Mouse (Mus musculus): ENCODE measurements around the gene Rbm45. TPM values are rescaled to one million over a fixed set of nuclear protein-coding genes. Genes with fewer than 3 reads are reported as not detected.

Gene Rbm45
- polyA plus RNA-seq, 1 experiment from 2014 or later: 12.0 TPM

DNA sequence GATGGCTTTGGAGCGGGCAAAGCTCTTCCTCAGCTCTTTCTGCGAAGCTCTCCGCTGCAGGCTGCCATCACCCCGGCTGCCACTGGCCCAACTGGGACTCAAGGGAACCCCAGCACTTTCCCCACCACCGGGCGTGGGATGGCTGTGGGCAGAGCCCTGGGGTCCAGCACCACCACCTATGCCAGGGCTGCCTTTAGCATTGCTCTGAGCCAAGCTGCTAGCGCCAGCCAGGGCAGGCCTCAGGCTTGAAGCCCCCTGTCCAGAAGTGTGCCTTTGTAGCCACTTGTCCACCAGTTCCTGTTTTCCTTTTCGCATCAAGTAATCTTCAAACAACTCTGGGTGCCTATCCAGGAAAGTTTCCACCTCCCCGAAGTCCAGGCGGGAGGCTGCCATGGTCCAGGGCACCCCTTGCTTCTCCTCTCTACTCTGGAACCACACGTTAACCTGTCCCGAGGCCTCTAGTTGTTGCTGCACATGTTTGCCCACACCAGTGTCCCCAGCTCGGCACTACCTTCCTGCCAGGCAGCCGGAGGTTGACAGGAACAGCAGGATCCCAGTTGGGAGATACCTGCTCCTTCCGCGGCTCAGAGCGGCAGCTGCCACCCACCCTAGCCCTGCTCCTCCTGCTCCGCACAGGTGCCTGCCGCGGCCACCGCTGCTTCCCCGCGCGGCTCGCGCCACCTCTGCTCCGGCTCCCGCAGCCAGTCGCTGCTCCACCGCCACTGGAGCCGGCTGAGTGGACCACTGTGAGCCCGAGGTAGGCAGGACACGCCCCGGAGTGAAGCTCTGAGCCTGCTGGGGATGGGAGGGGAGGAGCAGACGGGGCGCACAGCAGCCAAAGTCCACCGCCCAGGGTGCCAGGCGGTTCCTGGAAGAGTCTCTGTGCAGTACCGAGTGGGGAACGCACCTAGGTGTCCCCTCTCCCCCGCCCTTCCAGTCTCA, 31.3 kb upstream of the Rbm45 start, which contains the start of gene Pde11a:
Gene Pde11a, minus strand, starts transcription at position 560 of the 942 bp plus-strand sequence.
- H3K9me3 ChIP-seq (ENCODE audit: control insufficient read depth, low read length): no peaks in the 10 kb centered on the region
- H3K4me2 ChIP-seq: peak within 1 kb of the TSS; percentile 70
- no peak within 1 kb of the TSS for H3K9ac ChIP-seq (ENCODE audit: low read depth, low read length)
- peak; percentile 71 for ATAC-seq (replicated peaks; ENCODE audit: low FRiP score)
- H3K36me3 ChIP-seq (ENCODE audit: control insufficient read depth, insufficient read depth, low read length): no peaks in the 10 kb centered on the region
- 17% methylated on average over 41 of the region's 41 CpGs for WGBS
- peaks cover 18% of the 10 kb centered on the region for H3K27me3 ChIP-seq (replicated peaks; ENCODE audit: control insufficient read depth, insufficient read depth, low read length)
- H3K4me3 ChIP-seq (ENCODE audit: low read depth, low read length): peak within 1 kb of the TSS; percentile 50
- no peaks in the 10 kb centered on the region for H3K4me1 ChIP-seq (replicated peaks; ENCODE audit: control insufficient read depth, insufficient read depth, low read length)
- peak; percentile 50 for DNase-seq (ENCODE audit: low spot score)
- H3K27ac ChIP-seq (ENCODE audit: low read depth, low read length): no peak within 1 kb of the TSS

DNA sequence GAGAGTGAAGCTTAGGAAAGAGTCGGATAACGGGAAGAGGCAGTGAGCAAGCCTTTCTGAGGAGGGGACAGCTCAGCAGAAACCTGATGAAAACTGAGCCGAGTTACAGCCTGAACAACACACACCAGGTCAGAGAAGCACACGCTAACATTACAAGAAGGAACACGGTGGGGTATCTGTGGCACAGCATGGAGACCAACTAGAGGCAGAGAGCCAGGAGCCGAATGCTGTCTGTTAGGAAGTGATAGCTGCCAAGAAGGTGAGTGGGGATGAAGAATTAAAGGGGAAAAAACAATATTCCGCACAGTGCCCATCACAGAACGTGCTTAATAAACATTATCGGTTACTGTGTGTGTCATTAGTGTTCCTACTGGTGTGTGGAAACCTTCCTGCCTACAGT, 27.6 kb upstream of the Rbm45 start:
- peaks cover 13% of the 10 kb centered on the region for H3K27me3 ChIP-seq (replicated peaks; ENCODE audit: control insufficient read depth, insufficient read depth, low read length)
- H3K9ac ChIP-seq (ENCODE audit: low read depth, low read length): no peak overlapping the region
- no peaks in the 10 kb centered on the region for H3K4me1 ChIP-seq (replicated peaks; ENCODE audit: control insufficient read depth, insufficient read depth, low read length)
- ATAC-seq (replicated peaks; ENCODE audit: low FRiP score) (no peak), DNase-seq (ENCODE audit: low spot score) (no peak)
- H3K27ac ChIP-seq (ENCODE audit: low read depth, low read length): no peak overlapping the region
- H3K36me3 ChIP-seq (ENCODE audit: control insufficient read depth, insufficient read depth, low read length): no peaks in the 10 kb centered on the region
- no peaks in the 10 kb centered on the region for H3K9me3 ChIP-seq (ENCODE audit: control insufficient read depth, low read length)
- H3K4me2 ChIP-seq: no peak overlapping the region
- no peak overlapping the region for H3K4me3 ChIP-seq (ENCODE audit: low read depth, low read length)
- 85% methylated on average over 9 of the region's 9 CpGs for WGBS

DNA sequence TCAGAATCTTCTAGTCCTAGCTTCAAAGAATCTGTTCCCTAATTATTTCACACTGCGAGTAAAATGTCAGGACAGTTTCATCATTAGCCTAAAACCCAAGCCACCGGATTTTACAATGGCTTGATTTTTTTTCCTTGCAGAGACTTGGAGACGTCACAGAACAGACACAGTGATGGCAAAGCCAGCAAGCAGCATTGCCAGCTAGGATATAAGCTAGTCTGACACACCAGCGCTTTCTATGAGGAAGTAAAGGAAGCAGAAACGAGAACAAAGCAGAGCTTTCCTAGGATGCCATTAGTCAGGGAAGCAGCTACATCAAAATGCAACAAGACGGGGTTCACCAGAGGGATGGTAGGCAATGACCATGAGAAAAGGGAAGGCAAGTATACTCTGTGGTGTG, 21.9 kb upstream of the Rbm45 start:
- Histone ChIP-seq H3K27me3 (replicated peaks; ENCODE audit: control insufficient read depth, insufficient read depth, low read length) (no peaks in the 10 kb centered on the region), H3K4me1 (replicated peaks; ENCODE audit: control insufficient read depth, insufficient read depth, low read length) (no peaks in the 10 kb centered on the region), H3K9me3 (ENCODE audit: control insufficient read depth, low read length) (no peaks in the 10 kb centered on the region), H3K9ac (ENCODE audit: low read depth, low read length) (no peak overlapping the region), H3K4me2 (no peak overlapping the region), H3K36me3 (ENCODE audit: control insufficient read depth, insufficient read depth, low read length) (no peaks in the 10 kb centered on the region), H3K4me3 (ENCODE audit: low read depth, low read length) (no peak overlapping the region), H3K27ac (ENCODE audit: low read depth, low read length) (no peak overlapping the region)
- ATAC-seq (replicated peaks; ENCODE audit: low FRiP score) (no peak), DNase-seq (ENCODE audit: low spot score) (no peak)
- WGBS: 76% methylated on average over 6 of the region's 6 CpGs

DNA sequence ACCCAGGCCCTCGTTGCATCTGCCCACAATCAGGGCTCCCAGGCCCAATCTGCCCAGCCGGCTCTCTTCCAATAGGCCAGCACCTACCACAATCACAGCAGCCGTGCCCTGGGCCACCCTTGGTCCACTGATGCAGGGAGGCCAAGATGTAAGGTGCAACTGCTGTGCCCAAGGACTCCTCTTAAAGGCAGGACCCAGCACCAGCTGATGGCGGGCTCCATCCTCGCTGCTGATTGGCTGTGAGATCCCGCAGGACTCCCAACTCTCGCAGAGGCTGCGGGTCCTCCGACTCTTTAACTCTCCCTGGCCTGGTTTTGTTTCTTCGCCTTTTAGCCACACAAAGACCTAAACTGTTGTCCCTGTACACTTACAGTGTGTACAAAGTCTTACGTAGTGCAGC, 9.6 kb upstream of the Rbm45 start, which contains the start of gene Cyct:
Gene Cyct, minus strand, starts transcription at position 225 of the 400 bp plus-strand sequence.
- Histone ChIP-seq H3K9me3 (ENCODE audit: control insufficient read depth, low read length) (no peaks in the 10 kb centered on the region), H3K4me2 (no peak within 1 kb of the TSS), H3K27ac (ENCODE audit: low read depth, low read length) (no peak within 1 kb of the TSS), H3K4me1 (replicated peaks; ENCODE audit: control insufficient read depth, insufficient read depth, low read length) (no peaks in the 10 kb centered on the region), H3K4me3 (ENCODE audit: low read depth, low read length) (no peak within 1 kb of the TSS), H3K36me3 (ENCODE audit: control insufficient read depth, insufficient read depth, low read length) (no peaks in the 10 kb centered on the region), H3K27me3 (replicated peaks; ENCODE audit: control insufficient read depth, insufficient read depth, low read length) (no peaks in the 10 kb centered on the region), H3K9ac (ENCODE audit: low read depth, low read length) (no peak within 1 kb of the TSS)
- DNase-seq (ENCODE audit: low spot score) (no peak), ATAC-seq (replicated peaks; ENCODE audit: low FRiP score) (no peak)
- 85% methylated on average over 11 of the region's 11 CpGs for WGBS

DNA sequence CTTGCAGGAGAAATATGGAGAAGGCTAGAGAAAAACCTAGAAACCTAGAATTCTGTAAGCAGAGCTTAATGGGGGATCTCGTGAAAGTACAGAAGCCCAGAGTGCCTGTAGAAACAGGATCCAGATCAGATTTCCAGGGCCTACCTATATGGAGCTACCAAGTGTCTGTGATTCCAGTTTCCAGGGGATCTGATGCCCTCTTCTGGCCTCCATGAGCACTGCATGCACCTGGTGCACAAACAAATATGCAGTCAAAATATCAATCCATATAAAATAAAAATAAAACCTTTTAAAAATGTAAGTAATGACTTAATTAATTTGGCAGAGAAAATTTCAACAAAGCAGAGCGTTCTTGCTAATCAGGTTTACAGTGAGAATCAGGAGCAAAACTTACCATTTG, 7.7 kb upstream of the Rbm45 start:
- Histone ChIP-seq H3K9me3 (ENCODE audit: control insufficient read depth, low read length) (no peaks in the 10 kb centered on the region), H3K27me3 (replicated peaks; ENCODE audit: control insufficient read depth, insufficient read depth, low read length) (no peaks in the 10 kb centered on the region), H3K4me3 (ENCODE audit: low read depth, low read length) (no peak overlapping the region), H3K4me2 (no peak overlapping the region), H3K4me1 (replicated peaks; ENCODE audit: control insufficient read depth, insufficient read depth, low read length) (no peaks in the 10 kb centered on the region), H3K27ac (ENCODE audit: low read depth, low read length) (no peak overlapping the region), H3K36me3 (ENCODE audit: control insufficient read depth, insufficient read depth, low read length) (no peaks in the 10 kb centered on the region), H3K9ac (ENCODE audit: low read depth, low read length) (no peak overlapping the region)
- no peak for ATAC-seq (replicated peaks; ENCODE audit: low FRiP score)
- 55% methylated on average over 2 of the region's 2 CpGs for WGBS
- no peak for DNase-seq (ENCODE audit: low spot score)

DNA sequence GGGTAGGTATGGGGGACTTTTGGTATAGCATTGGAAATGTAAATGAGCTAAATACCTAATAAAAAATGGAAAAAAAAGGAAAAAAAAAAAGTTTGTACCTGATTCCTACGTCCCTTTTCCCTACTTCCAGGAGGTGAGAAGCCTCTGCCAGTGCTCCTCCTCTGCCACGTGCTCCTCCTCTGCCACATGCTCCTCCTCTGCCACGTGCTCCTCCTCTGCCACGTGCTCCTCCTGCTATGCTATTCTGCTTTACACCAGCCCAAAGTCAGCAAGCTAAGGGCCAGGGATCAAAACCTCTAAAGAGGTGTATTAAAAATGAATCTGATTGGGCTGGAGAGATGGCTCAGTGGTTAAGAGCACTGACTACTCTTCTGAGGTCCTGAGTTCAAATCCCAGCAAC, 4.0 kb upstream of the Rbm45 start:
- Histone ChIP-seq H3K4me1 (replicated peaks; ENCODE audit: control insufficient read depth, insufficient read depth, low read length) (peaks cover under 1% of the 10 kb centered on the region; the same call in 1 of the 2 replicates), H3K9me3 (ENCODE audit: control insufficient read depth, low read length) (no peaks in the 10 kb centered on the region), H3K36me3 (ENCODE audit: control insufficient read depth, insufficient read depth, low read length) (no peaks in the 10 kb centered on the region), H3K4me2 (no peak overlapping the region), H3K27ac (ENCODE audit: low read depth, low read length) (no peak overlapping the region), H3K27me3 (replicated peaks; ENCODE audit: control insufficient read depth, insufficient read depth, low read length) (no peaks in the 10 kb centered on the region), H3K9ac (ENCODE audit: low read depth, low read length) (no peak overlapping the region), H3K4me3 (ENCODE audit: low read depth, low read length) (no peak overlapping the region)
- ATAC-seq (replicated peaks; ENCODE audit: low FRiP score) (no peak), DNase-seq (ENCODE audit: low spot score) (no peak)
- WGBS: 80% methylated on average over 4 of the region's 4 CpGs

DNA sequence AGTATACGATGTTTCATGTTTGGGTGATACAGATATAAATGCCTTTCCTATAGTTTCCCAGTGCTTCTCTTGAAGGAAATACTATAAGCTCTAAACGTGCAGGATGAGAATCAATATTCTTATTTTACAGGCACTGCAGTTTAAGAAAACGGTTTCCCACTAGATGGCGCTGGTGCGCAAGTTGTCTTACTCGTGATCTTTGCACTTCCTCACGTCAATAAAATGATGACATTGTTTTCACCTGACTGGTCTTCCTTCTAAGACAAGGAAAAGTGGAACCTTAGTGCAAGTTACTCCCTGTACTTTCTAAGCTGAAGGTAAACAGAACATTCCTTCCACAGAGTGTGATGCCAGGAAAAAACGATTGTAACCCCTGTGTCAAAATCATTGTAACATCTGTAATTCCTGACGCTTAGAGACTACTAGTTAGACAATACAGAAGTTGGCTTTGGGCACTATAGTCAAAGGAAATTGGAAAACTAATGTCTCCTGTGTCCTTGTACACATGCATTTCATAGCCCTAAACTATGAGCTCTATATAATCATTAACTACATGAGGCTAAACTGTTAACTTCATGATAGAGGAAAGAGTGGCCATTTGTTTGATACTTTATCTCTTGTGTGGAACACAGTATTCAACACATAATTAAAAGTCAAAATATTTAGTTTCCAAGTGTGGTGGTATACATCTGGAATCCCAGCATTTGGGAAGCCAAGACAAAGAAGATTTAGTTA, 2.4 kb upstream of the Rbm45 start:
- Histone ChIP-seq H3K4me2 (no peak overlapping the region), H3K27ac (ENCODE audit: low read depth, low read length) (no peak overlapping the region), H3K4me1 (replicated peaks; ENCODE audit: control insufficient read depth, insufficient read depth, low read length) (peaks cover 12% of the 10 kb centered on the region; the same call in 1 of the 2 replicates), H3K27me3 (replicated peaks; ENCODE audit: control insufficient read depth, insufficient read depth, low read length) (no peaks in the 10 kb centered on the region), H3K9me3 (ENCODE audit: control insufficient read depth, low read length) (no peaks in the 10 kb centered on the region), H3K36me3 (ENCODE audit: control insufficient read depth, insufficient read depth, low read length) (no peaks in the 10 kb centered on the region), H3K4me3 (ENCODE audit: low read depth, low read length) (no peak overlapping the region), H3K9ac (ENCODE audit: low read depth, low read length) (no peak overlapping the region)
- no peak for ATAC-seq (replicated peaks; ENCODE audit: low FRiP score)
- WGBS: 17% methylated on average over 9 of the region's 9 CpGs
- DNase-seq (ENCODE audit: low spot score): peak; percentile 55

DNA sequence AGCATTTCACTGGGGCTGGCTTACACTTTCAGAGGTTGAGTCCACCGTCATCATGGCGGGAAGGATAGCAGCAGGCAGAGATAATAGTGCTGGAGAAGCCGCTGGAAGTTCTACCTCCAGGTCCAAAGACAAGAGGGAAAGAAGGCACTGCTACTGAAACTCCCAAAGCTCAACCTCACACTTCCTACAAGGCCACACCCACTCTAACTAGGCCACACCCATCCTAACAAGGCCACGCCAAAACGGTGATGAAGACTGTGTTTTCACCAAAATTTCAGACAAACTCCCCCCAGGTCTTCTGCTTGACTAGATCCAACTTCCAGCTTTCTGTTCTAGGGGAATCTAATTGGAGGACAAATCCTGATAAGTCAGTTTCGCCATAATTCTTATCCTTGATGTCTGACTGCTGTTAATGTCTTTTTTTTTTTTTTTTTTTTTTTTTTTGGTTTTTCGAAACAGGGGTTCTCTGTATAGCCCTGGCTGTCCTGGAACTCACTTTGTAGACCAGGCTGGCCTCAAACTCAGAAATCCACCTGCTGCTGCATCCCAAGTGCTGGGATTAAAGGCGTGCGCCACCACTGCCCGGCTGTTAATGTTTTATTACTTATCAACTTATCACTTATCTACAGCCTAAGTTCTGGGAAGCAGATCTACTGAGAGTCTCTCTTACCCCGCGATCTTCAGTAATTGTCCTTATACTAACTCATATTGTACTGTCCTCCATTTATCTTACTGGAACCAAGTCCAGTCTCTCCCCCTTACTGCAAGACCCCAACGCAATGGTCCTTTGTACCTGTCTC, 723 bp upstream of the Rbm45 start:
- H3K27me3 ChIP-seq (replicated peaks; ENCODE audit: control insufficient read depth, insufficient read depth, low read length): no peaks in the 10 kb centered on the region
- WGBS: 61% methylated on average over 12 of the region's 13 CpGs
- H3K4me3 ChIP-seq (ENCODE audit: low read depth, low read length): peak overlapping the region; percentile 95; the same call in 1 of the 2 replicates
- no peaks in the 10 kb centered on the region for H3K36me3 ChIP-seq (ENCODE audit: control insufficient read depth, insufficient read depth, low read length)
- H3K9ac ChIP-seq (ENCODE audit: low read depth, low read length): no peak overlapping the region
- DNase-seq (ENCODE audit: low spot score): no peak
- H3K27ac ChIP-seq (ENCODE audit: low read depth, low read length): no peak overlapping the region
- H3K4me1 ChIP-seq (replicated peaks; ENCODE audit: control insufficient read depth, insufficient read depth, low read length): peaks cover 12% of the 10 kb centered on the region; the same call in 1 of the 2 replicates
- H3K9me3 ChIP-seq (ENCODE audit: control insufficient read depth, low read length): no peaks in the 10 kb centered on the region
- peak overlapping the region; percentile 82; the same call in 1 of the 2 replicates for H3K4me2 ChIP-seq
- no peak for ATAC-seq (replicated peaks; ENCODE audit: low FRiP score)

Data from liver, embryonic 11.5 days (tissue).